Comparison of ENCODE assay signal across 20 mouse cellular contexts in the genomic region with DNA sequence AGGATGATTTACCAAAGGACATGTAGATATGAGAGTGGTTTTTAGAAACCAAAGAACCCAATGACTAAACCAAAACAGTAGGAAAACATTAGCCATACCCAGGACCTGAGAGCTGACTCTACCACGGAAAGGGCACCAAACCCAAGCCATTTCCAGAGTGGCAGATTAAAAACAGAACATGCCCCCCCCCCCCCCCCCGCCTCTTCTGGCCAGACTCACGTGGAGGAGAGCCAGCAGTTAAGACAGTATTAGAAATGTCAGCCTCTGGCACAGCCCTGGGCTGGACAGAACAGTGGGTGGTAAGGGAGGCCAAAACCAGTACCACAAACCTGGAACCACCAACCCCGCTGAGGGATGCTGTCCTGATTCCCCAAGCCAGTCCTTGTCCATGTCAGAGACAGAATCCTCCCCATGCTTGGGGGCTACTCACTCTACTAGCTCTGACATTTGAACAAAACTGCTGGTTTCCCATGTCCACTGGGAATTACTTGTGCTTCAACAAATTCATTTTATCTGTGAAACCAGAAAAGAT.
"Had no signal": no experiment of that assay in that cellular context is flagged by ENCODE, and none has a peak within 500 bp of the region (broad histone marks: within the 10 kb centered on the region; RNA-seq: fewer than 3 reads in every experiment).

No protein-coding gene starts in this region.

- H3K27me3 ChIP-seq: limb, embryonic 12.5 days; limb, embryonic 15.5 days; midbrain, embryonic 12.5 days; midbrain, embryonic 15.5 days; neural tube, embryonic 12.5 days; neural tube, embryonic 15.5 days; stomach, embryonic 15.5 days had no signal

- DNase-seq: kidney, postnatal 14 days; kidney, postnatal 4 days; left cerebral cortex, postnatal 4 days; liver, postnatal 0 days; lung, embryonic 14.5 days; right cerebral cortex, adult 18-20 months; right cerebral cortex, postnatal 14 days; right cerebral cortex, postnatal 4 days; thymus, postnatal 25 days had no signal

- ATAC-seq: liver, postnatal 0 days; lung, postnatal 0 days; midbrain, embryonic 15.5 days had no signal

- H3K4me1 ChIP-seq: limb, embryonic 12.5 days; limb, embryonic 15.5 days; midbrain, embryonic 12.5 days; midbrain, embryonic 15.5 days; neural tube, embryonic 12.5 days; neural tube, embryonic 15.5 days; stomach, embryonic 15.5 days had no signal

- H3K27ac ChIP-seq: limb, embryonic 12.5 days; limb, embryonic 15.5 days; liver, embryonic 14.5 days; macrophage; midbrain, embryonic 12.5 days; midbrain, embryonic 15.5 days; neural tube, embryonic 12.5 days; neural tube, embryonic 15.5 days; stomach, embryonic 15.5 days had no signal

- H3K36me3 ChIP-seq: limb, embryonic 12.5 days; limb, embryonic 15.5 days; midbrain, embryonic 12.5 days; midbrain, embryonic 15.5 days; neural tube, embryonic 12.5 days; neural tube, embryonic 15.5 days; stomach, embryonic 15.5 days had no signal

- H3K4me3 ChIP-seq: limb, embryonic 12.5 days; limb, embryonic 15.5 days; midbrain, embryonic 12.5 days; midbrain, embryonic 15.5 days; neural tube, embryonic 12.5 days; neural tube, embryonic 15.5 days; stomach, embryonic 15.5 days had no signal

- H3K9ac ChIP-seq: limb, embryonic 12.5 days; limb, embryonic 15.5 days; liver, embryonic 14.5 days; liver, postnatal 0 days; lung, embryonic 14.5 days; midbrain, embryonic 12.5 days; midbrain, embryonic 15.5 days; neural tube, embryonic 12.5 days; neural tube, embryonic 15.5 days; stomach, embryonic 15.5 days had no signal

- H3K9me3 ChIP-seq: limb, embryonic 12.5 days; limb, embryonic 15.5 days; midbrain, embryonic 12.5 days; midbrain, embryonic 15.5 days; neural tube, embryonic 12.5 days; neural tube, embryonic 15.5 days; stomach, embryonic 15.5 days had no signal

- H3K4me2 ChIP-seq: limb, embryonic 12.5 days; limb, embryonic 15.5 days; liver, embryonic 11.5 days; lung, embryonic 14.5 days; midbrain, embryonic 12.5 days; midbrain, embryonic 15.5 days; neural tube, embryonic 12.5 days; neural tube, embryonic 15.5 days; stomach, embryonic 15.5 days had no signal
